Mouse (Mus musculus): ENCODE measurements around the gene D8Ertd738e. TPM values are rescaled to one million over a fixed set of nuclear protein-coding genes. Genes with fewer than 3 reads are reported as not detected.

D8Ertd738e gene
- total RNA-seq, 2 experiments from 2014 or later, result 213 to 217 TPM

DNA sequence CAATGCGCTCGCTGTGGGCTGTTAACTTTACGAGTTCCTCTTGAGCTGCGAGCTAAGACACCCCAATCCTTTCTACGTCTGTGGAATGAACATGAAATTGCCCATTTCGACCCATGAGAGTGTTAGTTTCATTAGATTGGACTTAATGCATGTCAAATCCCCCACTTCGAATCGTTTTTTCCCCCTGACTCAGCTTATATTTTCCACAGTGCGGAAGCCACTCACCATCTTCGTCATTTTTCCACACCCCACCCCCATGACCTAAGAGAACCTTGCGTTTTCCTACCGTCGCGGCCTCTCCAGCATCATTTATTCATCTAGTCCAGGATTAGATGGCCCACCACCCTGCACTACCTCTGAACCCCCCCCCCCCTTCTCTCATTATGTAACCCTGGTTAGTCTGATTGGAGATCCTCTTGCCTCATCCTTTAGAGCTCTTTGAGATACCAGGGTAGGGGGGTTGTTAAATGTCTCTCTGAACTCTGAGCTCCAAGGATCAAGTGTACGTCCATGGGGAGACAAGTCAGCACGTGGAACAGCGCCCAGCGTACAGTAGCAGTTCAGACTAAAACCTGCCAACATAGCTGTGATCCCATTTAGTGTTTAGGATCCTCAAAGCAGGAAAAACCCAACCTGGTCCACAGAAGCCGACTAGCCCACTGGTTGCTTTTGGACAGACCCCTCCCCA lies 11.8 kb downstream of the D8Ertd738e start:
- intact Hi-C loops (cut with DNase I), result loop anchor here (10.0 kb wide), 1 partner anchor 47 kb away; no protein-coding TSS in a partner anchor
- DNase-seq, result no peak

DNA sequence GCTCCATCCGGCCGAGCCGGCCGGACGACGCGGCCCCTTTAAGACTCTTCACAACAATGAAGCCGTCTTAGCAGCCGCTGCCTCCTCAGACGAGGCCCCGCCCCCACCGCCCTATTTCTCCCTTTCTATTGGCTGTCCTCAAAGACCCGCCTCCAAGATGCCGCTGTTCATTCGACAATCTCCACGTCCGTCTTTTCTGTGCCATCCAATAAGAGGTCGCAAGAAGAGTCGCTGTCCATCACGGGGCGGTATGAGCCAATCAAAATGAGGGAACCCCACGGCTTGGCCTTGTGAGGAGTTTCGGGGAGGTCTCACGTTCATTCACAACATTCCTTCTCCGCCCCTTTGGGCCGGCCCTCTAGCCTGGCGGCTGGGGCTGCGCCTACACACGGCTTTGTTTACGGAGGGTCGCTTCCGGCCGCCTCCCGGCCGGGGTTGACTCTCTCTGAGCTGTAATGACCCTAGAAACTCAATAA lies 12.5 kb downstream of the D8Ertd738e start, which contains the start of gene Zswim4:
Gene Zswim4, minus strand, starts transcription at position 58 of the 476 bp plus-strand sequence.
- peak; percentile 96 to 97 for DNase-seq
- intact Hi-C loops (cut with DNase I), result loop anchor here (10.0 kb wide), 1 partner anchor 48 kb away; no protein-coding TSS in a partner anchor

DNA sequence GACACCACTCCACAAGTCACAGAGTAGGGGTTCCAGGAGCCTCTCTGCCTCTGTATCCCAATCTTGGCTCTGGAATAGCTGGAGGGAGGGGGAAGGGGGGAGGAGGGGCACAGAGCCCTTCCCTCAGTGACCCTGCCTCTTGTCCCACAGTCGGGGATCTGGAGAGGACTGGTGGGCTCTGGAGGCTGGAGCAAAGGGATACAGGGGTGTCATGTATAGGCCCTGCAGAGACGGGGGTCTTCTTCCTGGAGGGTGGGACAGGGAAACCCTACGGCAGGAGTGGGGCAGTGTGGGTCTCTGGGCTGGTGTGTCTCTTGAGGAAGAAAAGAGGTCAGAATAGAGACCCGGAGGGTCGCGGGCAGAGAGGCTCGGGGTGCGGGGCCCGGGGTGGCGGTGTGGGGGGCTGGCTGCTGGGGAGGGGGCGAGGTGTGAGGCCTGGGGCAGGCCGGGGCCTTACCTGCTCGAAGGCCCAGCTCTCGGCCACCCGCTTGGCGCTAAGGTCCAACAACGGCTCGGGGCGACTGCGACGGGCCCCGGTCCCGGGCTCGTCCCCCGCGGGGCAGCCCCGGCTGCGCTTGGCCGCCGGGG lies 13.0 kb downstream of the D8Ertd738e start:
- peak in 1 of 2 experiments; percentile 18 for DNase-seq
- intact Hi-C loops (cut with DNase I), result loop anchor here (10.0 kb wide), 1 partner anchor 48 kb away; no protein-coding TSS in a partner anchor

DNA sequence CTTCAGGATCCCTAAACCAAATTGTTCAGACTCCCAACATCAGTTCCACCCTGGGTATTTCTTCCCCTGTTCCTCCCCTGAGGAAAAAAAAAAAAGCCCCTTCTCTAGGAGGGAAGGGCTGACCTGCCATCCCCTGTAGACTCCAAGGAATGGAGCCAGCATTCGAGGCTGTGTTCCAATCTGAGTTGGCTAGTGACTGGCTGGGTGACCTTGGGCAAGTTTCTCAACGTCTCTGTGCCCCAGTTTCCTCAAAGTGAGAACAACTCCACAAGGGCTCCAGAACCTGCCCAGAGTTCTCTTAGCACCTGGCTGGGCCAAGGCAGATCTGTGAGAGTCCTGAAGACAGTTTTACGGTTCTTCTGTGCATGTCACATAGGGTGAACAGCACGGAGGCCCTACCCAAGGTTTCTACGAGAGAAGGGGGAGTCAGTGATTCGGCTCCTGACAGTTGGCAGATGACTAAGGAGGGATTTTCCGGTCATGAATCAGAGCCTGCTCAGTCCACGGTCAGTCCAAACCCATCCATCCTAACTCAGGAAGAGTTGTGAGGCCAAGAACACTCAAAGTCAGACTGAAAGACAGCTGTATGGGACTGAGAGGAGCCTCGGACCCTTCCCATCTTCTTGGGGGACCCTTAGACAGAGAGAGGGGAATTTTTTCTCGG lies 13.6 kb downstream of the D8Ertd738e start:
- intact Hi-C loops (cut with DNase I), result loop anchor here (10.0 kb wide), 1 partner anchor 49 kb away; no protein-coding TSS in a partner anchor
- DNase-seq, result peak in 1 of 2 experiments; percentile 18

DNA sequence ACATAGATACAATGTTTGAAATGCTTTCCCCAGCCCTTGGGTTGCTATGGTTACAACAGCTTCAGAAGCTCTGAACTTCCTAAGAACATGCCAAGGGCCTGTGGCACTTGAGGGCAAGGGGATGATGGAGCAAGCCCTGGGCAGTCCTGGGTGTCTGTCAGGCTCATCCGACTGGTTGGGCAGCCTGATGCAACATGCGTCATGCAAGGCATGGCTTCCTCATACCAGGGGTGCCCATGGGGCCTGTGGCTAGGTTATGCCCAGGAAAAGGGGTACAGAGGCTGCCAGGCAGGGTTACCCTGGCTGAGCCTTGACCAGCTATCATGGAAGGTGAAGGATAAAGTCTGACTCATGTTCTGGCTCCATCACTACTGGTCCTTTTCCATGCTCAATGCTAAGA lies 16.5 kb downstream of the D8Ertd738e start:
- intact Hi-C loops (cut with DNase I), result loop anchor here (10.0 kb wide), 1 partner anchor 52 kb away; no protein-coding TSS in a partner anchor
- DNase-seq, result no peak

DNA sequence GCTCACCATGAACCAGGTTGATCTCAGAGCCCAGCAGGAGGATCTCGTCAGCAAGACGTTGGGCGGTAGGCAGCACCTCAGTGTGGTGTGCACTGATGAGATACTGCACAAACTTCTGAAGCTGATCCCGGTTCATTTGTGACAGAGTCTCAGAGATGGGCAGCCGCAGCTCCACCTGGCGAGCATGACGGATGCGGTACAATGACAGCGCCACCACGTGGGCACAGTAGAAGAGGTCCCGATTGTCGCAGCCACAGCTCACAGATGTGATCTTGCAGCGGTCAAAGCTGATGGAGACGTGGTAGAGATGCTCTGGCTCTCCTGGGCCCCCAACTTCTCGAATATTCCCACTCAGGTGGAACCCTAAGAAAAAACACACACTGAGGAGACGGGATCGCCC lies 18.8 kb downstream of the D8Ertd738e start:
- DNase-seq, result no peak
- intact Hi-C loops (cut with DNase I), result loop anchor here (10.0 kb wide), 1 partner anchor 54 kb away; no protein-coding TSS in a partner anchor

DNA sequence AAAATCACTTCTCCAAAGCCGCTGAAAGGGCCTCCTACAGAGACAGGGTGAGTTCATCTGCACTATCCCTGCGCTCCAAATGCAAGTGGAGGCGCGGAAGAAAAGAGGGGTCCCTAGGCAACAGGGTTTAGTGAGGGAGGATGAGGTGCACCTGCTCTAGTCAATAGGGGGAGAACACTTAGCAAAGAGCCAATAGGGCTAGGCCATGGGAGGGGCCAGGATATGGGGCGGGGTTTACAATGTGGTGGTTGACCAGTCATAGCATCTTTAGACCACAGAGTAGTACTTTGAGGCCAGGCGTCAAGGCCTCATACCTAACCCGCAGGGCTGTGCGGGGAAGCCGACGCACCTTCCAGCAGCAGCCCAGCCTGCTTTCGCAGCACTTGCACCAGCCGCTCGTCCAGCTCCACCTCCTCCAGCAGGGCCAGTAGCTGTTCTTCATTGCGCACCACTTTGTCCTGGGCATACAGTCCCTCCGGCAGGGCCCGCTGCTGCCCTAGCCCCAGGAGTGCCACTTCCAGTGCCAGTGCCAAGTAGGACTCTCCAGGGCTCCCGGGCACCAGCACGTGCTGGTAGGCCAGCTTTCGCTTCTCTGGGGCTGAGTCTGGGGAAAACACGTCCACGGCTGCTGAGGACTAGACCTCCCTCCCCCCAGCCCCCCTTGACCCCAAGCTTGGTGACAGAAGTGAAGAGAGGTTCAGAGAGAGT lies 26.0 kb downstream of the D8Ertd738e start:
- no peak for DNase-seq
- intact Hi-C loops (cut with DNase I), result no loop called here

DNA sequence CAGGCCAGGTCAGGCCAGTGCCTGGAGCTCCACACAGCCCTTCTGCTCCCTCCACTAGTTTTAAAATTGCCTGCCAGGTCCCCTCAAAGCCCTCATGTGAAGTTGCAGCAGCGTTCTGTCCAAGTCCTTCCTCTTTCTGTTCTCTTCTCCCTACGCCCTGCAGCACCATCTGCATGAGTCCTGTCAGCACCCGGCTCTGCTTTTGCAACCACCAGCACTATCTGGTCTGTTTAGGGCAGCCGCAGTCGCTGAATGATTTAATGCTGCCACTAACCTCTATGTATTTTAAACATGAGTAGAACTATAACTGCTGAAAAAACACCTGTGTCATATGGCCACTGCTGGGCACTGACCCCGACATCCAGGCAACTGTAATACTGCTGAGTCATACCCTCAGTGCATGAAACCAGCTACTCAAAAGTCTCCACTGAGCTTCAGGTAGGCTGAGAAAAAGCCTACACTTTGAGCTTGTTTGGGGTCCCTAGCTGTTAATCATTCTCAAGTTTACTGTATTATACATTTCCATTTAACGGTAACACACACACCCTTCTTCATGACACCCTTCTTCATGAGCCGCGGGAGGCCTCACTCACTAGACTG lies 26.9 kb downstream of the D8Ertd738e start:
- DNase-seq, result no peak
- intact Hi-C loops (cut with DNase I), result no loop called here

DNA sequence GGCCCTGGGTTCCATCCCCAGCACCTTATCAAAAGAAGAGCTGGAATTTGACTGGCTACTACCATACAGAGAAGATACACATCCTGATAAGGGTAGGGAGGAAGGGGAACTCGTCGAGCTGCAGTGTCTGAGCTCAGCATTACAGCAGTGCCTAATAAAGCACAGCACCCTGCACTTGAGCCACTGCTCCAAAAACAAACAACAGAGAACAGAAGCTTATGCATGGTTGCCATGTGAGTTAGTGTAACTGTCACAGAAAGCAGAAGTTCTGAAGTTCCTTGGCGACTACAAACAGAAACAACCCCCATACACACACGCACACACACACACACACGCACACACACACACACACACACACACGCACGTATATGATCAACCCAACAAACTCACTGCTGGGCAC lies 29.4 kb downstream of the D8Ertd738e start:
- DNase-seq, result no peak
- intact Hi-C loops (cut with DNase I), result no loop called here

DNA sequence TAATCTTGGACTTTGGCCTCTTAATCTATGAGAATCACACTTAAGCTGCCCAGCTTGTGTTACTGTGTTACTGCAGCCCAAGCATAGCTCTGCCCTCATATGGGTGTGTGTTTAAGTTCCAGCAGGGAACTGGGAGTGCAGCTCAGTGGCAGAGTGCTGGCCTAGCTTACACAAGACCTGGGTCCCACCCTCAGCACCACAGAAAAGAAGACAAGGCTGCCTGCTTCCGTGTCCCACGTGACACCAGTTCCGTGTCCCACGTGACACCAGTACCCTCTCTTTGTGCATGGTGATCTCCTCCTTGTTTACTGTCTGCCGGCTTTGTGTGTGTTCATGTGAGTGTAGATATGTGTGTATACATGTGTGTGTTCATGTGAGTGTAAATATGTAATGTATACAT lies 31.4 kb downstream of the D8Ertd738e start:
- intact Hi-C loops (cut with DNase I), result no loop called here
- no peak for DNase-seq

DNA sequence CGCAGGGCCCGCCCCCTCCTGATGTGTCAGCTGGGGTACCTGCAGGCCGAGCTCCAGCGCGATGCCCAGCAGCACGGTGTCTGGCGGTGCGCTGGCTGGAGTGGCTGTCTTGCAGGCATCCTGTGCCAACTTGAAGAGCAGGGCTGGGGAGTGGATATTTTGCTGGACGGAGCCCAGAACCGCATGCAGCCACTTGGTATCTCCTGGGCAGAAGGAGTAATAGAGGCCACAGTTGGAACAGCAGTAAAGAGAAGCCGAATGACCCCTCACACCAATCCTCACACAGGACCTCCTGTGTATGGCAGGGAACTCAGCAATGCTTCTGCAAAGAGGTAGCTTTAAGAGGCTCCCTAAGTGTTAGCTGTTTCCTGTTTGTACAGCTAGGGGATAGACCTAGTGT lies 32.3 kb downstream of the D8Ertd738e start:
- no peak for DNase-seq
- intact Hi-C loops (cut with DNase I), result no loop called here

DNA sequence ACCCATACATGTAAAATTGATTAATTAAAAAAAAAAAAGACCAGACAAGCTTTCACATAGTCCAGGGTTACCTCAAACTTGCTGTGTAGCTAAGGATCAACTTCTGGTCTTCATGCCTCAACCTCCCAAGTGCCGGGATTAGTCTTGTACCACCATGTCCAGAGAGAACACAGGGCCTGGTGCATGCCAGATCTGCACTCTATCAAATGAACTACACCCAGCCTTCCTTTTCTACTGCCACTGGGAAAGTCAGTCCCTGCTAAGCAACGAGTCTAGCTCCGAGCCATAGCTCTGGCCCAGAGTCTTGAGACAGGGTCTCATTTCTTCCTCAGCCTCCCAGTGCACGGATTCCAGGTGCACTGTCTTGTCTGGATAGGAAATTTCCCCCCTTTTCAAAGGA lies 36.2 kb downstream of the D8Ertd738e start:
- intact Hi-C loops (cut with DNase I), result no loop called here
- no peak for DNase-seq

DNA sequence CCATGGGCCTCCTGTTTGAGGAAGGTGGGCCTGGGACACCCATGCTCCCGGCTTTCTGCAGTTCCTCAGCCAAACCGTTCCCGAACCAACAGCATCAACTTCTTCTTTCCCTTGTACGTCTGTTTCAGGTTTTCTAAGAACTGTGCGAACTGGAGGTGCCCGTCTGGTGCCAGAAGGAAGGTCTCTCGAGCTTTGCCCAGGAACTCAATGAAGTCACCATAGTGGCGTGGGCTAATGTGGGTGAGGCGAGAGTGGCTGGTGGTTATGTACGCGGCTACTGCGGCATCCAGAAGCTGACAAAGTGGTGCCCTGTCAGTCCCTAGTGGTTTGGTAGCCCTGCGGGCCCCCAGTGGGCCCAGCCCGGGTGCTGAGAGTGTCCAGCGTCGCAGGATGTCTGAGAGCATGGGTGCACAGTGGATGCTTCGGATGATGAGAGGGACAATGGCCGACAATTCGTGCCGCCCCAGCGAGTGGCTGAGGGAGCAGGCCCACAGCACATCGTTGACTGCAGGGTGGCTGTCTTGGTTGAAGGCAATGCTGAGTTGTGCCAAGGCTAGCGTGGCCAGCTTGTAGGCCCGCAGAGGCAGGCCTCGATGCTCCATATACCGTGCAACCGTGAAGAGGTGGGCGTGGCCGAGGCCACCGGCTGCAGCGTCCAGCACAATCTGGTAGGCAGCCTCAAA lies 37.5 kb downstream of the D8Ertd738e start:
- DNase-seq, result no peak
- intact Hi-C loops (cut with DNase I), result loop anchor here (1.0 kb wide), 1 partner anchor 26 kb away; no protein-coding TSS in a partner anchor

DNA sequence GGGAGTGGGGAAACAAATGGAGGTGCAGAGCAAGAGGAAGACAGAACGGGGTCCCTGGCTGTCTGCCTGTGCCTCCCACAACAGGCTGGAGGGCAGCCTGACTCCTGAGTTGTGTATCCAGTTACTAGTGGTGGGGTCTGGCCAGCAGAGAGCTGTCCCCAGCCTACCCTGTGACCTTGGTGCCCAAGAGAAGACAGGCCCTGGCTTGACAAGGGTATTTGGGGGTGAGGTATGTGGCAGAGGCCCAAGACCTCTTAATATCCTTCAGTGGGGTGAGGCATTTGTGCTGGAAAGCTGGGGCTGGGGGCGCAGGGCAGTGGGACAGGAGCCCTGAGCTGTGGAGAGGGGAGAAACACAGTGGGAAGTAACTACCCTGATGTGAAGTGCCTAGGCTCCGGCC lies 38.3 kb downstream of the D8Ertd738e start:
- peak in 1 of 2 experiments; percentile 56 for DNase-seq
- intact Hi-C loops (cut with DNase I), result loop anchor here (1.0 kb wide), 1 partner anchor 25 kb away; no protein-coding TSS in a partner anchor

DNA sequence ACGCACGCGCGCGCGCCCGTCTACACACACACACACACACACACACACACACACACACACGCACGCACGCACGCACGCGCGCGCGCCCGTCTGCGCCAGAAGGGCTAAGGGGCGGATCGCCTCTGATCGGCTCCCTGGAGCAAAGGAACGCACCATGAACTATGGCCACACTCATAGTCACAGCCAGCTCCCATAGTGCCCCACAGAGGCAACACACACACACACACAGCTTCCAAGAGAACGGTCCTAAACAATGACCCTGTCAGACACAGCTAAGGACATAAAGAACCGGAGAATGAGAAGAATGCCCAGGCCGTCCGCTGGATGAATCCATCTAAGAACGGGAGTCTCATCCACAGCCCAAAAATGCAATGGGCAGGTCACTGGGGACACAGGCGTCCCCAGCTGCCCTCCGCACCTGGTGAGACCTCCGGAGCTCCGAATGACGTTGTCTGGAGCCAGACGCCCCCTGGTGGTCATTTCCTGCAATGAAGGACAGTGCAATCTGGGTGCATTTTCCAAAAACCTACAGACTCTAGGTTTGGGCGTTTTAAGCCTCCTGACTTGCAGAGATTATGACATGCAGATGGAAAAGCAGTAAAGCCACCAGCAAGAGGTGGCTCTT lies 39.2 kb downstream of the D8Ertd738e start:
- DNase-seq, result peak; percentile 84 to 92
- intact Hi-C loops (cut with DNase I), result no loop called here

DNA sequence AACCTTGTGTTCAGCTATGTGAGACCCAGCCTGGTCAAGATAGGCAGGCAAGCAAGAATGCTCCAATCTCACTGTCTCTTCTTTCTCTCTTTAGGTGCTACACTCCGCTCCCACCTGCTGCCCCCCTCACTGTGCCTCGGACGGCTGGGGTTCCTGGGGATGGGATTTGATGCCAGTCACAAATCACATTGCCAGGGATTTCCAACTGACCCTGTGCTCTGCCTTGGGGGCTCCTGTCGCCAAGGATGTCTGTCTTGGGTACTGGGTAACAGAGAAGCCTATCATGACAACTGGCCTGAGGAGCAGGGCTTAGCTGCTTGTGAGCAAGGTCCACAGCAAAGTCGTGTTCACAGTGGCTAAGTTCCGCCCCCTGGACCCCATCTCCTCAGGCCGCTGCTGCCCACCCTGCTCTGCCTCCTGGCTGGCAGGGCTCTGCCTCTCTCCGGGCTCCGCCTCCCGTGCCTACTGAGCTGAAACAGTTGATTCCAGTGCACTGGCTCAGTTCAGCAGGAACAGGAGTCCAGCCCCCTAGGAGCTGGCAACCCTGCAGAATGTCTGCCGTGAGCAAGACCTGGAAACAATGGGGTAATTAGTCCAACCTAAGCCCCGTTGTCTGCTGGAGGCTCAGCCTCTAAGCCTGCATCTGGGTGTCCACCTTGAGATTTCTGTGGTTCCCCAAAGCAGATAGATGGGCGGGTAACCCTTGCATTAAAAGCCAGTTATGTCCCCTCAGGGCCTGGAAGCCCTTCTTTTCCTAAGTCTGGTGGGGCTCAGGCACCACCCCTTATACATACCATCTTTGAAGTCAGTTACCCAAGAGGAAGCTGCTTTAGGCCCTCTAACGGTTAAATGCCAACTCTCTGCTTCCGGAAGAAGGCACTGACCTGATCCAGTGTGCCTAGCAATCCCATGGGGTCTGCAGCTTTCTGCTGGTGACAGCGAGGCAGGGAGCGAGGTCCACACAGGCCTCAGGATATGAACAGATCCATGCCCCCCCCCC lies 40.8 kb downstream of the D8Ertd738e start:
- intact Hi-C loops (cut with DNase I), result no loop called here
- no peak for DNase-seq

DNA sequence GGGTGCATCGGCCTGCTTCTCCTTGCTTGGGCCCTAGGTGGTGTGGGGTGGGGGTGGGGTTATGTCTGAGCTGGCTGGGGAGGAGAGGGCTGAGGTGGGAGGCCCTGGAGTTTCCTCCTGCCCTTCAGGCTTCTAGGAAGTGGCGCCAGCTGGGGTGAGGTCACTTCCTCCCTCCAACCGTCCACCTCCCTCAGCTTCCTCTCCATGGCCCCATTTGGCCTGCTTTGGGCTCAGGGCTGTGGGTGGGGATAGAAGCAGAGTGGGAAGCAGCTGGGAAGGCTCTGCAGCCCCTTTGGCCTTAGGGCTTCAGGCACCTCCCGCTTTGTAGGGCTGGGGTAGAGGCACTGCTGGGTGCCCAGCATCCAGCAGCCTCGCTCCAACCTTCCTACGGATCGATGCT lies 41.7 kb downstream of the D8Ertd738e start:
- peak; percentile 76 to 82 for DNase-seq
- intact Hi-C loops (cut with DNase I), result no loop called here

DNA sequence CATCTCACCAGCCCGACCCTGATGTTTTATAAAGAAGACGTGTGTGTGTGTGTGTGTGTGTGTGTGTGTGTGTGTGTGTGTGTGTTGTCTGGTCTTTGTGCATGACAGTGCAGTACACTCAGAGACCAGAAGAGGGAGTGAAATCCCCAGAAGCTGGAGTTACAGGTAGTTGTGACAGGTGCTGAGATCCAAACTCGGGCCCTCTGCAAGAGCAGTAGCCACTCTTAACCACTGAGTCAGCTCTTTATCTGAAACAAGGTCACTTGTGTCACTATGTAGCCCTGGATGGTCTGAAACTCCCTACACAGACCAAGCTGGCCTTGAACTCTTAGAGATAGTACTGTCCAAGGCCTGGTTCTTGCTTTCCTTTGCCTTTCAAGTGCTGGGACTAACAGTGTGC lies 42.9 kb downstream of the D8Ertd738e start:
- DNase-seq, result no peak
- intact Hi-C loops (cut with DNase I), result no loop called here

Data from heart, postnatal 14 days (tissue).